Comparison of ENCODE assay signal across 8 mouse cellular contexts in the genomic region with DNA sequence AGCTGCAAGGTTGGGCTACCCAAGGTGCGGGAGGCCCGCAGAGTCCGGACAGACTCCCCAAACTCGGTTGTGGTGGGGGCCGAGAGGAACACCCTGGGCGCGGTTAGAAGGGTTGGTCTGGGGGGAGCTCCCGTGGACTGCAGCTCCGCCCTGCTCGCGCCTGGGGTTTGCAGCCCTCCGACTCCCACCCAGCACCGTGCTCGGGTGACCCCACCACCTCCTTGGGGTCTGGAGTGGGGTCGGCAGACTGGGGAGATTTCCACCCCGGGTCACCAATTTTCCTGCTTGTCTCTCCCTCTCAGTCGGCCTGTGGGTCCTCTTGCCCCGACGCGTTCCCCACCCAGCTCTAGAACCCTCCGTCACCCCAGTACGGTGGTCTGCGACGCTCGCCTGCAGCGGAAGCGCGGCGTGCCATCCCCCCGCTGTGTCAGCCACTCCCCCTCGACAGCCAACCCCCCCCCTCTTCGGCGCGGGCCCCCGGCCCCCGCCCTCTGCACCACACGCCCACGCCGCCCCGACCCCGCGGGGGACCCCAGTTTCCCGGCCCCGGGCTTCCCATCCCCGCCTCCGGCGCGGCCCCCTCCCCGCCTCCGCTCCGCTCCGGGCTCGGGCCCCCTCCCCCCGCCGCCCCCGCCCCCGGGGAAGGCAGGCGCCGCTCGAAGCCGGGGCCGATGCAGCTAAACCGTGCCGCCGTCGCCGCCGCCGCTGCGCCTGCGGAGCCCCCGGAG. TPM values are rescaled to one million over a fixed set of nuclear protein-coding genes. Genes with fewer than 3 reads are reported as not detected.
DNase-seq lines count a peak whose midpoint lies in the region; ATAC-seq and TF ChIP-seq lines count a peak whose summit lies in the region.

Gene Shank3 (plus strand): TSS at position 663 of the 728 bp plus-strand sequence.

- DNase-seq in lung, adult 2 months = no peak
- DNase-seq in lung, postnatal 25 days (ENCODE audit: low spot score) = no peak
- DNase-seq in cerebellum, postnatal 14 days = peak; percentile 54 to 71
- DNase-seq in gonadal fat pad, adult 2 months (ENCODE audit: low read depth) = no peak
- DNase-seq in thymus, postnatal 14 days = peak; percentile 71
- DNase-seq in urinary bladder, adult 18-20 months (ENCODE audit: low spot score in 2 of 2) = no peak

- H3K27ac ChIP-seq in intestine, postnatal 0 days (ENCODE audit: low read depth, low read length) = peak within 1 kb of the TSS; percentile 57

- WGBS in lung, adult 2 months = under 1% methylated on average over 45 of the region's 72 CpGs
- under 1% methylated on average over 45 of the region's 72 CpGs for WGBS in intestine, postnatal 0 days

- ATAC-seq in intestine, postnatal 0 days = no peak; the same call in 1 of the 2 replicates
- ATAC-seq in megakaryocyte-erythroid progenitor cell, adult 5-6 weeks (replicated peaks; ENCODE audit: low FRiP score, low TSS enrichment, poor library complexity, severe bottlenecking) = peak; percentile 20; the same call in 1 of the 2 replicates

- H3K9ac ChIP-seq in intestine, postnatal 0 days (ENCODE audit: low read depth, low read length) = peak within 1 kb of the TSS; percentile 55

- H3K36me3 ChIP-seq in intestine, postnatal 0 days (ENCODE audit: control insufficient read depth, insufficient read depth) = no peaks in the 10 kb centered on the region

- peak within 1 kb of the TSS; percentile 98 for H3K4me2 ChIP-seq in intestine, postnatal 0 days (replicated peaks; ENCODE audit: low read depth)

- no peak for TF ChIP-seq POLR2A in lung, adult 2 months (IDR thresholded peaks at IDR 0.05; ENCODE audit: borderline replicate concordance, extremely low read depth, low read depth, low read length)

- no peak for TF ChIP-seq CTCF in lung, adult 2 months (IDR thresholded peaks at IDR 0.05; ENCODE audit: insufficient read depth, low read length)
- TF ChIP-seq CTCF in intestine, postnatal 0 days (IDR thresholded peaks at IDR 0.05; ENCODE audit: low read depth) = no peak

- no peaks in the 10 kb centered on the region for H3K9me3 ChIP-seq in intestine, postnatal 0 days (ENCODE audit: control insufficient read depth)

- H3K4me1 ChIP-seq in lung, adult 2 months (ENCODE audit: control insufficient read depth, insufficient read depth, low read length) = peaks cover 15% of the 10 kb centered on the region
- no peaks in the 10 kb centered on the region for H3K4me1 ChIP-seq in intestine, postnatal 0 days (replicated peaks; ENCODE audit: control insufficient read depth, insufficient read depth, low read length)

- peaks cover 31% of the 10 kb centered on the region for H3K27me3 ChIP-seq in intestine, postnatal 0 days (replicated peaks; ENCODE audit: control insufficient read depth, insufficient read depth, low read length)

- peak within 1 kb of the TSS; percentile 74 for H3K4me3 ChIP-seq in lung, adult 2 months (replicated peaks; ENCODE audit: extremely low read depth, low read depth, low read length)
- H3K4me3 ChIP-seq in intestine, postnatal 0 days (ENCODE audit: low read depth, low read length) = peak within 1 kb of the TSS; percentile 67

RNA-seq across cellular contexts. Expression of gene Shank3, which starts in this region (rescaled TPM):
- polyA plus RNA-seq in lung, adult 2 months (2012; rRNA removed) = 103 and 141 TPM in 2 replicates
- polyA plus RNA-seq in gonadal fat pad, adult 2 months (2012; rRNA removed) = 20.4 and 20.7 TPM in 2 replicates
- polyA plus RNA-seq in intestine, postnatal 0 days (2015; fragmentation: Nextera tagmentation; extraction: Ambion mirVana) = 0.51 and 0.73 TPM in 2 replicates
- total RNA-seq in megakaryocyte-erythroid progenitor cell, adult 5-6 weeks (2014; fragmentation: Nextera tagmentation) = 77.1 and 87.3 TPM in 2 replicates
- 11.8 and 48.9 TPM in 2 replicates for total RNA-seq in megakaryocyte-erythroid progenitor cell, adult 5-6 weeks (2017)

Comparison
In these comparisons a context has a peak if more than half of its experiments do, and no peak if none do; other contexts are left out.
1. RNA of gene Shank3 (polyA plus RNA-seq): 103 to 141 TPM in lung, adult 2 months and 20.4 to 20.7 TPM in gonadal fat pad, adult 2 months; 0.51 to 0.73 TPM in intestine, postnatal 0 days; every median in the first group is over 10 times any median in the second.
2. DNase-seq: peak in cerebellum, postnatal 14 days (2 of 2) and thymus, postnatal 14 days (single experiment); none in lung, adult 2 months (single experiment), lung, postnatal 25 days (single experiment), gonadal fat pad, adult 2 months (single experiment) and urinary bladder, adult 18-20 months (0 of 2).